ENCODE assay signal across 8 mouse cellular contexts in the genomic region with DNA sequence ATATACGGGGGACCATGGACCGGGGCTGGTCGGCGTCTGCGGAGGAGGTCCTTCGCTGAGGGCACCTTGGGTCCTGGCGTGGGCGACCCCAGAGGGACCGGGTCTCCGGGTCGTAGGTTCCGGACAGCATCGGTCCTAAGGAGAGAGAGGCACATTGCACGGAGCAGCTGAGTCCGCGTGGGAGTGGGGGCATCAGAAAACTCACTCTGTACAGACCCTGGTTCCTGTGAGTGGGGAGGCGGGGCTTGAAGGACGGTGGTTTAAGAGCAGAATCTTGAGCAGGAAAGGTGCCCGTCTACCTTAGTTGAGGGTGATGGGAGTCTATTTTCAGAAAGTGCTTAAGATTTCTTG. TPM values are rescaled to one million over a fixed set of nuclear protein-coding genes. Genes with fewer than 3 reads are reported as not detected.
A peak's percentile ranks its signal among the peaks of the same experiment; 100 is the strongest.
DNase-seq lines count a peak whose midpoint lies in the region; ATAC-seq and TF ChIP-seq lines count a peak whose summit lies in the region.

No protein-coding gene starts in this region.

- TF ChIP-seq EP300 in stomach, postnatal 0 days (optimal IDR thresholded peaks at IDR 0.05), result no peak

- H3K9ac ChIP-seq in heart, embryonic 16.5 days (ENCODE audit: low read length), result peak overlapping the region; percentile 89
- peak overlapping the region; percentile 99 for H3K9ac ChIP-seq in liver, embryonic 15.5 days
- peak overlapping the region; percentile 94 for H3K9ac ChIP-seq in stomach, postnatal 0 days (ENCODE audit: low read length)

- no peaks in the 10 kb centered on the region for H3K27me3 ChIP-seq in heart, embryonic 16.5 days (ENCODE audit: control insufficient read depth, insufficient read depth, low read length)
- no peaks in the 10 kb centered on the region for H3K27me3 ChIP-seq in liver, embryonic 15.5 days
- H3K27me3 ChIP-seq in stomach, postnatal 0 days (ENCODE audit: control insufficient read depth, insufficient read depth, low read length), result no peaks in the 10 kb centered on the region

- H3K4me3 ChIP-seq in brown adipose tissue, adult 24 weeks (ENCODE audit: insufficient read depth, low read depth, low read length), result peak overlapping the region; percentile 98
- H3K4me3 ChIP-seq in heart, embryonic 16.5 days (ENCODE audit: low read length), result peak overlapping the region; percentile 96
- H3K4me3 ChIP-seq in liver, embryonic 15.5 days (replicated peaks), result peak overlapping the region; percentile 88
- H3K4me3 ChIP-seq in stomach, postnatal 0 days (ENCODE audit: low read depth, low read length), result peak overlapping the region; percentile 89

- peak; percentile 4; the same call in 1 of the 2 replicates for ATAC-seq in heart, embryonic 16.5 days (replicated peaks; ENCODE audit: extremely low read depth, insufficient read depth, low FRiP score)
- peak; percentile 23 for ATAC-seq in liver, embryonic 15.5 days (ENCODE audit: insufficient read depth)
- no peak; the same call in 1 of the 2 replicates for ATAC-seq in stomach, postnatal 0 days (ENCODE audit: low FRiP score, low TSS enrichment)

- no peak for TF ChIP-seq CTCF in stomach, postnatal 0 days (IDR thresholded peaks at IDR 0.05; ENCODE audit: low read depth)

- H3K9me3 ChIP-seq in heart, embryonic 16.5 days (replicated peaks; ENCODE audit: control insufficient read depth, low read length), result no peaks in the 10 kb centered on the region
- H3K9me3 ChIP-seq in liver, embryonic 15.5 days (replicated peaks), result no peaks in the 10 kb centered on the region
- H3K9me3 ChIP-seq in stomach, postnatal 0 days (ENCODE audit: control insufficient read depth, low read length), result no peaks in the 10 kb centered on the region

- intact Hi-C loops in left cerebral cortex, postnatal 4 days (cut with DNase I), result no loop called here

- peak overlapping the region; percentile 80 for H3K27ac ChIP-seq in brown adipose tissue, adult 24 weeks (replicated peaks; ENCODE audit: low read depth, low read length)
- H3K27ac ChIP-seq in heart, embryonic 16.5 days (ENCODE audit: low read length), result peak overlapping the region; percentile 97
- peak overlapping the region; percentile 99 for H3K27ac ChIP-seq in liver, embryonic 15.5 days (replicated peaks)
- H3K27ac ChIP-seq in stomach, postnatal 0 days (replicated peaks), result peak overlapping the region; percentile 99

- H3K36me3 ChIP-seq in heart, embryonic 16.5 days (ENCODE audit: control insufficient read depth, insufficient read depth), result peaks cover 27% of the 10 kb centered on the region
- H3K36me3 ChIP-seq in liver, embryonic 15.5 days (replicated peaks), result peaks cover 42% of the 10 kb centered on the region
- H3K36me3 ChIP-seq in stomach, postnatal 0 days (ENCODE audit: control insufficient read depth, insufficient read depth, low read length), result peaks cover 9% of the 10 kb centered on the region

- peak; percentile 30 for DNase-seq in left cerebral cortex, adult 11 months (ENCODE audit: low spot score)
- no peak for DNase-seq in left cerebral cortex, postnatal 4 days
- DNase-seq in stomach, postnatal 0 days (ENCODE audit: low spot score), result no peak
- no peak for DNase-seq in ovary, postnatal 10 days (ENCODE audit: low spot score)
- DNase-seq in kidney, postnatal 4 days, result no peak

- peaks cover 4% of the 10 kb centered on the region; the same call in 1 of the 2 replicates for H3K4me1 ChIP-seq in brown adipose tissue, adult 24 weeks (ENCODE audit: control insufficient read depth, insufficient read depth, insufficient read length, low read length)
- H3K4me1 ChIP-seq in heart, embryonic 16.5 days (ENCODE audit: control insufficient read depth, insufficient read depth, low read length), result peaks cover 17% of the 10 kb centered on the region
- peaks cover 37% of the 10 kb centered on the region for H3K4me1 ChIP-seq in liver, embryonic 15.5 days (replicated peaks)
- no peaks in the 10 kb centered on the region; the same call in 1 of the 2 replicates for H3K4me1 ChIP-seq in stomach, postnatal 0 days (replicated peaks; ENCODE audit: control insufficient read depth, insufficient read depth)

- WGBS in heart, embryonic 16.5 days, result 0% methylated on average over 19 of the region's 19 CpGs
- WGBS in liver, embryonic 15.5 days (ENCODE audit: insufficient replicate concordance), result under 1% methylated on average over 19 of the region's 19 CpGs
- under 1% methylated on average over 19 of the region's 19 CpGs for WGBS in stomach, postnatal 0 days

- peak overlapping the region; percentile 61 for H3K4me2 ChIP-seq in heart, embryonic 16.5 days (ENCODE audit: low read depth, low read length)
- H3K4me2 ChIP-seq in liver, embryonic 15.5 days, result peak overlapping the region; percentile 89
- peak overlapping the region; percentile 80 for H3K4me2 ChIP-seq in stomach, postnatal 0 days (replicated peaks; ENCODE audit: low read depth)

RNA-seq across cellular contexts. Expression of a gene that starts 0.3 kb away (rescaled TPM):
- 10 to 100 TPM; 97.3 to 97.6 TPM for total RNA-seq in left cerebral cortex, postnatal 4 days (2021)
- 20.6 and 23.0 TPM in 2 replicates for polyA plus RNA-seq in brown adipose tissue, adult 24 weeks (2012; ENCODE audit: insufficient read depth, insufficient read length, missing spikeins)
- 38.0 and 42.3 TPM in 2 replicates for polyA plus RNA-seq in heart, embryonic 16.5 days (2015; fragmentation: Nextera tagmentation; extraction: Ambion mirVana)
- 13.8 and 15.2 TPM in 2 replicates for polyA plus RNA-seq in liver, embryonic 15.5 days (2015; fragmentation: Nextera tagmentation; extraction: Ambion mirVana)
- 18.9 and 22.3 TPM in 2 replicates for polyA plus RNA-seq in stomach, postnatal 0 days (2015; fragmentation: Nextera tagmentation; extraction: Ambion mirVana)

RNA-seq across cellular contexts. Expression of a gene that starts 0.8 kb away (rescaled TPM):
- total RNA-seq in left cerebral cortex, postnatal 4 days (2021), result 10 to 100 TPM; 31.0 to 32.1 TPM
- polyA plus RNA-seq in brown adipose tissue, adult 24 weeks (2012; ENCODE audit: insufficient read depth, insufficient read length, missing spikeins), result 9.5 and 11.6 TPM in 2 replicates
- polyA plus RNA-seq in heart, embryonic 16.5 days (2015; fragmentation: Nextera tagmentation; extraction: Ambion mirVana), result 18.7 and 19.9 TPM in 2 replicates
- 7.7 and 9.3 TPM in 2 replicates for polyA plus RNA-seq in liver, embryonic 15.5 days (2015; fragmentation: Nextera tagmentation; extraction: Ambion mirVana)
- polyA plus RNA-seq in stomach, postnatal 0 days (2015; fragmentation: Nextera tagmentation; extraction: Ambion mirVana), result 17.8 and 19.7 TPM in 2 replicates

RNA-seq across cellular contexts. Expression of a gene that starts 28.8 kb away (rescaled TPM):
- 1 to 10 TPM; 5.7 to 6.9 TPM for total RNA-seq in left cerebral cortex, postnatal 4 days (2021)
- polyA plus RNA-seq in brown adipose tissue, adult 24 weeks (2012; ENCODE audit: insufficient read depth, insufficient read length, missing spikeins), result 17.2 and 26.0 TPM in 2 replicates
- 77.9 and 86.2 TPM in 2 replicates for polyA plus RNA-seq in heart, embryonic 16.5 days (2015; fragmentation: Nextera tagmentation; extraction: Ambion mirVana)
- polyA plus RNA-seq in liver, embryonic 15.5 days (2015; fragmentation: Nextera tagmentation; extraction: Ambion mirVana), result 6.3 and 7.5 TPM in 2 replicates
- polyA plus RNA-seq in stomach, postnatal 0 days (2015; fragmentation: Nextera tagmentation; extraction: Ambion mirVana), result 881 and 1,168 TPM in 2 replicates

RNA-seq across cellular contexts. Expression of a gene that starts 48.0 kb away (rescaled TPM):
- total RNA-seq in left cerebral cortex, postnatal 4 days (2021), result 10 to 100 TPM; 80.0 to 97.1 TPM
- polyA plus RNA-seq in brown adipose tissue, adult 24 weeks (2012; ENCODE audit: insufficient read depth, insufficient read length, missing spikeins), result 19.6 and 42.1 TPM in 2 replicates
- 36.9 and 38.3 TPM in 2 replicates for polyA plus RNA-seq in heart, embryonic 16.5 days (2015; fragmentation: Nextera tagmentation; extraction: Ambion mirVana)
- polyA plus RNA-seq in liver, embryonic 15.5 days (2015; fragmentation: Nextera tagmentation; extraction: Ambion mirVana), result 16.5 and 21.4 TPM in 2 replicates
- polyA plus RNA-seq in stomach, postnatal 0 days (2015; fragmentation: Nextera tagmentation; extraction: Ambion mirVana), result 41.0 and 46.1 TPM in 2 replicates

Comparison
In these comparisons a context has a peak if more than half of its experiments do, and no peak if none do; other contexts are left out.
1. RNA of a gene that starts 28.8 kb away (polyA plus RNA-seq): 881 to 1,168 TPM in stomach, postnatal 0 days; 77.9 to 86.2 TPM in heart, embryonic 16.5 days, 17.2 to 26.0 TPM in brown adipose tissue, adult 24 weeks and 6.3 to 7.5 TPM in liver, embryonic 15.5 days; every median in the first group is over 10 times any median in the second.
2. Peak in every context shown above with its lines, with median percentiles within 50 percentile points of each other: H3K27ac ChIP-seq, H3K4me3 ChIP-seq, H3K4me2 ChIP-seq and H3K9ac ChIP-seq.